Mouse (Mus musculus): ENCODE results near the gene Pknox2.

- TF ChIP-seq CTCF (IDR thresholded peaks at IDR 0.05; ENCODE audit: control insufficient read depth, insufficient read depth, insufficient read length) (no peak), USF1 (IDR thresholded peaks at IDR 0.05; ENCODE audit: low read depth) (no peak), MAX (IDR thresholded peaks at IDR 0.05) (no peak), FOSL1 (IDR thresholded peaks at IDR 0.05; ENCODE audit: insufficient read depth, low read length, poor library complexity, severe bottlenecking) (no peak), CEBPB (IDR thresholded peaks at IDR 0.05; ENCODE audit: low read depth) (no peak), MYOG (IDR thresholded peaks at IDR 0.05; ENCODE audit: control insufficient read depth, extremely low read depth, insufficient read length) (no peak)
These were observed 223.5 kb downstream of the Pknox2 start for GRCm38 (mm10) chr9:36923753-36924152.

Measured in C2C12 (cell line).